In the genomic region with DNA sequence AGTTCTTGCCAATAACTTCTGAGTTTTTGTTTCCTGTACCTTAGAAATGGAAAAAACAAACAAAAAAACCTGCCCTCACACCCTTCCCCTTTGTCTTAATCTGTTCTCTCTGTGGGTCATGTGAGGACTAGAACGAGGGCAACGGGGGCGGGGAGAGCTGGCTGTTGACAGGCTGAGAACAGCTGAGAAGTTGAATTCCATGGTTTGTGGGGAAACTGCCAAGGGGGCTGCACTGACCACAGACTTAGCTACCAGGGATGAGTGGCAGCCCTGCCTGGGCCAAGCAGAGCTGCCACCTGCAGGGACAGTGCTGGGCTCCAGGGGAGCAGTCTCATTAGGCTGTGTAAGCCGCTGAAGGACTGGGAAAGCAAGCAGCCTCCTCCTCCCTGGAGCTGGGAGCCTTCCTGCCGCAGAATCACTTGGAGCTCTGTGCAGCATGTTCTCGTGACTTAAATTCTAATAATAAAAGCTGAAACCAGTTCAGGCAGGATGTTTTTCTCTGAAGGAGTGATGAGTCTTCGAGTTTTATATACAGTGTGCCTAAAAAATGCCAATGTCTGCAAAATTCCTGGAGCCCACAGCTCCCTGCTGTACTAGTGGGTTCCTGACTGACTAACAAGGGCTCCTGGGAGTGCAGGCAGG, we compare ENCODE assay signal across 8 mouse cellular contexts.
A peak's percentile ranks its signal among the peaks of the same experiment; 100 is the strongest.
DNase-seq lines count a peak whose midpoint lies in the region; ATAC-seq and TF ChIP-seq lines count a peak whose summit lies in the region.

No protein-coding gene starts in this region.

- peak; percentile 94 for ATAC-seq in Patski
- ATAC-seq in hindbrain, embryonic 16.5 days, result peak; percentile 90

- in situ Hi-C loops in Patski (cut with MboI; ENCODE audit: low pct_unique_long_range_greater_than_20kb), result no loop called here

- POLR2A ChIA-PET in Patski (lab: Charles Lee), result interaction anchor here (1.2 kb wide), 1 partner anchor 41 kb away, joined by 4 read pairs; no protein-coding TSS in a partner anchor

- H3K4me1 ChIP-seq in hindbrain, embryonic 16.5 days (ENCODE audit: control insufficient read depth, insufficient read depth, low read depth, low read length), result peaks cover 6% of the 10 kb centered on the region

- H3K27ac ChIP-seq in hindbrain, embryonic 16.5 days (ENCODE audit: low read depth, low read length), result peak overlapping the region; percentile 57

- no peaks in the 10 kb centered on the region for H3K36me3 ChIP-seq in hindbrain, embryonic 16.5 days (ENCODE audit: control insufficient read depth, insufficient read depth, low read length)

- no peak overlapping the region for H3K9ac ChIP-seq in hindbrain, embryonic 16.5 days (ENCODE audit: low read depth, low read length)

- H3K4me3 ChIP-seq in hindbrain, embryonic 16.5 days (ENCODE audit: low read length), result no peak overlapping the region

- TF ChIP-seq CTCF in Patski (IDR thresholded peaks at IDR 0.05), result no peak

- 21% methylated on average over 7 of the region's 7 CpGs for WGBS in hindbrain, embryonic 16.5 days

- no peaks in the 10 kb centered on the region for H3K9me3 ChIP-seq in hindbrain, embryonic 16.5 days (ENCODE audit: control insufficient read depth, low read length)

- peak; percentile 85 for DNase-seq in Patski (ENCODE audit: low read depth, low spot score)
- DNase-seq in cerebellum, postnatal 14 days, result peak; percentile 65 to 80
- peak; percentile 77 for DNase-seq in gastrocnemius, postnatal 10 days
- DNase-seq in left cerebral cortex, adult 11 months (ENCODE audit: low spot score), result peak; percentile 66
- DNase-seq in lung, postnatal 10 days, result peak; percentile 91
- DNase-seq in right cerebral cortex, adult 18-20 months, result peak; percentile 84
- DNase-seq in natural killer cell, adult 2 months (ENCODE audit: low spot score in 2 of 2), result no peak

- CTCF ChIA-PET in Patski (lab: Charles Lee), result interaction anchor here (0.7 to 2.0 kb wide), 7 partner anchors 12 to 50 kb away, joined by 3 to 10 read pairs (median 5); no protein-coding TSS in a partner anchor

- H3K4me2 ChIP-seq in hindbrain, embryonic 16.5 days (ENCODE audit: low read length), result no peak overlapping the region

- no peaks in the 10 kb centered on the region for H3K27me3 ChIP-seq in Patski
- H3K27me3 ChIP-seq in hindbrain, embryonic 16.5 days (replicated peaks; ENCODE audit: control insufficient read depth, insufficient read depth, low read length), result no peaks in the 10 kb centered on the region

Comparison
In these comparisons a context has a peak if more than half of its experiments do, and no peak if none do; other contexts are left out.
1. DNase-seq: peak in Patski (single experiment), cerebellum, postnatal 14 days (2 of 2), gastrocnemius, postnatal 10 days (single experiment), left cerebral cortex, adult 11 months (single experiment), lung, postnatal 10 days (single experiment) and right cerebral cortex, adult 18-20 months (single experiment); none in natural killer cell, adult 2 months (0 of 2).